Mouse (Mus musculus) ES-E14 (cell line): Measurements from ENCODE around the gene Bcas3. TPM values are rescaled to one million over a fixed set of nuclear protein-coding genes. Genes with fewer than 3 reads are reported as not detected.

Experiments
- DNase-seq: peaks from one replicate; pipeline ENCODE4 v3.0.0-alpha.2; 2013; ENCODE audit warnings: low read depth, low spot score
- H3K27ac ChIP-seq: 2 replicates; pipeline ENCODE4 v1.5.1; 2012; ENCODE audit warnings: low read depth, mild to moderate bottlenecking, low read length, moderate library complexity, mixed read lengths; ENCODE audit not compliant: poor library complexity, insufficient read depth, severe bottlenecking
- H3K36me3 ChIP-seq: 2 replicates; pipeline ENCODE4 v1.6.1; 2012; ENCODE audit warnings: mild to moderate bottlenecking, low read length, moderate library complexity, mixed read lengths; ENCODE audit not compliant: control insufficient read depth, poor library complexity, insufficient read depth, severe bottlenecking
- H3K4me1 ChIP-seq, 2 experiments: fragments of 150-350 bp in 1 of 2; sonication (generic) in 1 of 2; 2 replicates each; pipeline ENCODE4 v1.6.1; 2012; ENCODE audit warnings: low read length in 2 of 2, mild to moderate bottlenecking in 1 of 2, mixed read lengths in 1 of 2; ENCODE audit not compliant: control insufficient read depth in 2 of 2, insufficient read depth in 2 of 2, poor library complexity in 1 of 2
- H3K4me3 ChIP-seq, 2 experiments: fragments of 150-350 bp in 1 of 2; sonication (generic) in 1 of 2; 2 replicates each; pipeline ENCODE4 v1.5.1; 2012; ENCODE audit warnings: low read length in 2 of 2, low read depth in 1 of 2, mild to moderate bottlenecking in 1 of 2, mixed read lengths in 1 of 2; ENCODE audit not compliant: insufficient read depth in 1 of 2, poor library complexity in 1 of 2, severe bottlenecking in 1 of 2
- H3K9ac ChIP-seq: 2 replicates; pipeline ENCODE4 v1.6.1; 2012; ENCODE audit warnings: low read depth, mild to moderate bottlenecking, low read length, mixed read lengths; ENCODE audit not compliant: poor library complexity, insufficient read depth, severe bottlenecking
- H3K9me3 ChIP-seq: fragments of 150-350 bp; sonication (generic); 2 replicates; pipeline ENCODE4 v1.6.1; 2012; ENCODE audit warnings: low read depth, mild to moderate bottlenecking, low read length; ENCODE audit not compliant: control insufficient read depth, insufficient read depth
- CHD2 ChIP-seq: IDR thresholded peaks from 2 replicates; pipeline ENCODE4 v1.6.1; 2014; ENCODE audit warnings: mild to moderate bottlenecking, low read depth, low read length, inconsistent platforms
- HCFC1 ChIP-seq: IDR thresholded peaks from 2 replicates; pipeline ENCODE4 v1.6.1; 2012; ENCODE audit warnings: low read length, inconsistent platforms, borderline replicate concordance; ENCODE audit not compliant: insufficient read depth
- MAFK ChIP-seq: IDR thresholded peaks from 2 replicates; pipeline ENCODE4 v1.6.1; 2014; ENCODE audit warnings: mild to moderate bottlenecking, low read depth, low read length, inconsistent platforms; ENCODE audit not compliant: insufficient read depth
- ZC3H11A ChIP-seq: IDR thresholded peaks from 2 replicates; pipeline ENCODE4 v1.6.1; 2012; ENCODE audit warnings: low read depth, mild to moderate bottlenecking, inconsistent platforms, low read length, borderline replicate concordance
- ZNF384 ChIP-seq: IDR thresholded peaks from 2 replicates; pipeline ENCODE4 v1.6.1; 2012; ENCODE audit warnings: low read depth, low read length, inconsistent platforms
- in situ Hi-C, 2 experiments: fragments of 600-800 bp; cut with MboI; formaldehyde crosslinking; loops; one replicate each; pipeline ENCODE4 v1.15.1; 2025; ENCODE audit warnings: low sequenced_read_pairs in 2 of 2, inconsistent platforms in 1 of 2; ENCODE audit not compliant: unreplicated experiment in 2 of 2
- total RNA-seq: library from RNA; depleted of rRNA; stranded (reverse); fragments of 300-350 nt; gene quantifications from 2 replicates; pipeline ENCODE4 v1.2.3, GENCODE M21; 2012

Gene Bcas3
- total RNA-seq, 1 experiment, result 23.6 TPM

- Histone ChIP-seq H3K9ac (peak within 1 kb of the TSS; percentile 45), H3K9me3 (no peaks in the 10 kb centered on the region), H3K36me3 (no peaks in the 10 kb centered on the region), H3K27ac (no peak within 1 kb of the TSS), H3K4me3 (peak within 1 kb of the TSS; percentile 63), H3K4me1 (peaks cover 0 to 4% of the 10 kb centered on the region in 2 experiments; a peak in 1 of 4 replicates)
- TF ChIP-seq ZC3H11A, result no peak
- TF ChIP-seq MAFK, result no peak
- TF ChIP-seq CHD2, result no peak
- TF ChIP-seq HCFC1, result no peak
- TF ChIP-seq ZNF384, result no peak
- DNase-seq, result no peak
- in situ Hi-C loops, result no loop called here
These were observed 479.4 kb downstream of the Bcas3 start, which contains the start of gene Tbx2 for GRCm38 (mm10) chr11:85832231-85832924. Gene Tbx2, plus strand, starts transcription at chr11:85832551.

- TF ChIP-seq MAFK, result no peak
- TF ChIP-seq ZNF384, result no peak
- TF ChIP-seq ZC3H11A, result no peak
- no peak for TF ChIP-seq CHD2
- no peak for TF ChIP-seq HCFC1
- Histone ChIP-seq H3K36me3 (no peaks in the 10 kb centered on the region), H3K4me1 (peaks cover 0 to 5% of the 10 kb centered on the region in 2 experiments; a peak in 1 of 4 replicates), H3K4me3 (peak overlapping the region; percentile 43 to 63; a peak in 3 of 4 replicates), H3K27ac (no peak overlapping the region), H3K9ac (peak overlapping the region; percentile 45), H3K9me3 (no peaks in the 10 kb centered on the region)
- in situ Hi-C loops, result no loop called here
- DNase-seq, result no peak
These were observed 480.1 kb downstream of the Bcas3 start for GRCm38 (mm10) chr11:85833081-85833521.

- H3K4me1 ChIP-seq, result peaks cover 0 to 5% of the 10 kb centered on the region in 2 experiments; a peak in 1 of 4 replicates
- TF ChIP-seq MAFK, result no peak
- TF ChIP-seq CHD2, result no peak
- no peak for TF ChIP-seq HCFC1
- no peak for TF ChIP-seq ZNF384
- no peak for TF ChIP-seq ZC3H11A
- no peak overlapping the region for H3K4me3 ChIP-seq
These were observed 480.9 kb downstream of the Bcas3 start for GRCm38 (mm10) chr11:85833761-85834385.

DNA sequence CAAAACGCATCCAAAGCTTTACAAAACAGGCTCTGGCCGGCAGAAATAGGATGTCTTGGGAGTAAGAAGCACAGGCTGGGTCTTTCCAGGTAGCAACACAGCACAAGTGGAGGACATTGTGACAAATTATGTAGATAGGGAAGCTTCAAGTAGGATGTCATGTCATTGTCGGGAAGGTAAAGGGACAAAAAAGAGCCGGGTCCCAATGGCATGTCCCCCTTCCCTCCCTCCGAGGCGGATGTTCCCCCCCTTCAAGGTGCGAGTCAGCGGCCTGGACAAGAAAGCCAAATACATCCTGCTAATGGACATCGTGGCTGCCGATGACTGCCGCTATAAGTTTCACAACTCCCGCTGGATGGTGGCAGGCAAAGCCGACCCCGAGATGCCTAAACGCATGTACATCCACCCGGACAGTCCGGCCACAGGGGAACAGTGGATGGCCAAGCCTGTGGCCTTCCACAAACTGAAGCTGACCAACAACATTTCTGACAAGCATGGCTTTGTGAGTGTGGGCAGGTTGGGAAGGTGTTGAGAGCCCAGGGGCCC, 481.5 kb downstream of the Bcas3 start:
- Histone ChIP-seq H3K27ac (no peak overlapping the region), H3K9me3 (no peaks in the 10 kb centered on the region), H3K4me3 (no peak overlapping the region), H3K9ac (no peak overlapping the region), H3K36me3 (no peaks in the 10 kb centered on the region), H3K4me1 (peaks cover 0 to 5% of the 10 kb centered on the region in 2 experiments; a peak in 1 of 4 replicates)
- in situ Hi-C loops, result no loop called here
- DNase-seq, result no peak
- TF ChIP-seq MAFK (no peak), ZNF384 (no peak), ZC3H11A (no peak)

More at GRCm38 (mm10) chr11:85833761-85834385, 480.9 kb downstream of the Bcas3 start:
- no peaks in the 10 kb centered on the region for H3K9me3 ChIP-seq
- H3K9ac ChIP-seq, result no peak overlapping the region
- in situ Hi-C loops, result no loop called here
- DNase-seq, result no peak
- H3K36me3 ChIP-seq, result no peaks in the 10 kb centered on the region
- H3K27ac ChIP-seq, result no peak overlapping the region
